Mouse (Mus musculus): ENCODE data around the gene Lta. TPM values are rescaled to one million over a fixed set of nuclear protein-coding genes. Genes with fewer than 3 reads are reported as not detected.
"Not testable (repeated sequence)": the region's sequence is repeated elsewhere in the genome, so short reads cannot be mapped to it uniquely, and the experiment has no call there.

Gene Lta
- total RNA-seq, 2 experiments from 2014 or later: not detected

DNA sequence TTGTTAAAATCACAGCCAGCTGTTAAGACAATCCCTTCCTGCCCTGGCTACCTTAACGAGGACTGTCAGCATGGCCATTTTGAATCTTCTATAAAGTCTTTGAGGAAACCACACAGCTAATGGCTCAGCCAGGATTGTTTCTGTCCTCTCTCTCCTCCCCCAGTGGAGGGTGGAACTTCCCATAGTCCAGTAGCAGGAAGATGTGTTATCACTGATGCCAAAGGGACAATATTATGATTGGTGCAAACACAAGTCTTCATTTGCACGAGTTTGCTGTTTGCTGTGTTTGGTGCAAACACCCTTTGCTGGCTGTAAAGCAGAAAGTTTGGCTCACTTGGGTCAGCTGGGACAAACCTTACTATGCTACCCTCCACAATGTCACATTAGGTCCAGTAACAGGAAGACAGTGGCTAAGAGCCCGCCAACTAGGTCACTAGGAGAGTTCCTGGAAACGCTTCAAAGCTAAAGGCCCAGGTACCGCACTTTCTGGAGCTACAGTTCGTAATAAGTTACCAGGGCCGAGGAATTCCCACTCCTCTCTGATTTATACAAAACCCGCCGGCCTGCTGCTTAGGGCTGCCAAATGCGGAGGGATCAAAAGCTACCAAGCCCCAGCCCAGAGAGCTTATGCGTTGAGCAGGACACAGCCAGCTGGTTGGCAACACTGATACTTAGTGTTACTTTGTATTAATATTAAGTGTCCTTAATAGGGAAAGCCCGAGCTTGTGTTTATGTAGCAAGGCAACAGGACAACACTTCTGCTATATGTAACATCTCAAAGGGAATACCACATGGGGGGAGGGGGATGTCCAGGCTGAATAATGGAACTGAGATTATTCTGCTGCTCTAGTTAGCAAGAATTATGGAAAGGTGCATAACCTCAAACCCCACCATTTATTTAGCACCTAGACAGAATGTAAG, 35.5 kb upstream of the Lta start:
- DNase-seq (ENCODE audit: low spot score in 2 of 2): no peak

DNA sequence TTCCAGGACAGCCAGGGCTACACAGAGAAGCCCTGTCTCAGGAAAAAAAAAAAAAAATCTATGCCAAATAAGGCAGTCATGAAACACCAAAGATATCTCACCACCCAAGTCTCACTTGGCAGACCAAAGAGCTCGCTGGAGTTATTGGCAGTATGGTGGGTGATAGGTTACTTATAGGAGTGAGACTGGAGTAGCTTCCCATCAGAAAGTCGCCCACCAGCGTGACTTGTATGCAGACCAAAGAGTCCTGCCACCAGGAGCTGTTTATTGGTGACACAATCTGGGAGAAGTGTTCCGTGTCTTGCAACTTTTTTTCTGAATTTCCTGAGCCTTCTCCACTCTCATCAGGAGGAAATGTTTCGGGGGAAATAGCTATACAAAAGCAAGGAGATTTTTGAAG, 34.5 kb upstream of the Lta start:
- no peak for DNase-seq (ENCODE audit: low spot score in 2 of 2)

DNA sequence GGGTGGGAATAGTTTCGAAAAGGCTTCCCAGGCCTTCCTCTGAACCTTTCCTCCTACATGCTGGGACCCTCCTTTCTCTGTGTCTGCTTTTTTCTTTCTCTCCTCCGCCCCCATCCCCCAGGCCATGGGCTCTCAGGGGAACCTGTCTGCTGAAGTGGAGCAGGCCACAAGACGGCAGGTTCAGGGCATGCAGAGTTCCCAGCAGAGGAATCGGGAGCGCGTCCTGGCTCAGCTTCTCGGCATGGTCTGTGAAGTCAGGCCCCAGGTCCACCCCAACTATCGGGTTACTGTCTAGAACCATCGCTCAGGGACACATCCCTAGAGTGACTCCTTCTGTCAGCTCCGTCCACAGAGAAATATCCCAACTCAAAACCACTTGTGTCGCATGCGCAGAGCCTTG, 32.4 kb upstream of the Lta start:
- no peak for DNase-seq (ENCODE audit: low spot score in 2 of 2)

DNA sequence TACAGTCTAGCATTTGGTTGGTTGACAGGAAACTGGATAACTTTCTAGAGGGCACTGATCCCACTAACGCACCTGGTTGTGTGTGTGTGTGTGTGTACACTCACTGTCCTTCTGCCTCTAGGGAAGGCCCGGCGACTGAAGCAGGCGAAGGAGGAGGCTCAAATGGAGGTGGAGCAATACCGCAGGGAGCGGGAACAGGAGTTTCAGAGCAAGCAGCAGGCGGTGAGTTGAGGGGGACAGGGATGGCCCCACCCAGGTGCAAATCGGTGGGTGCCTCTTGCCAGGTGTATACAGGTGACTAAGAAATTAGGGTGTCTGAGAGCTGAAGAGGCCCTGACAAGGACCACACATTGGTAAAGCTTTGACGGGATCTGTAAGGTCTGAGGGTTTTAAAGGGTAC, 31.8 kb upstream of the Lta start:
- no peak for DNase-seq (ENCODE audit: low spot score in 2 of 2)

DNA sequence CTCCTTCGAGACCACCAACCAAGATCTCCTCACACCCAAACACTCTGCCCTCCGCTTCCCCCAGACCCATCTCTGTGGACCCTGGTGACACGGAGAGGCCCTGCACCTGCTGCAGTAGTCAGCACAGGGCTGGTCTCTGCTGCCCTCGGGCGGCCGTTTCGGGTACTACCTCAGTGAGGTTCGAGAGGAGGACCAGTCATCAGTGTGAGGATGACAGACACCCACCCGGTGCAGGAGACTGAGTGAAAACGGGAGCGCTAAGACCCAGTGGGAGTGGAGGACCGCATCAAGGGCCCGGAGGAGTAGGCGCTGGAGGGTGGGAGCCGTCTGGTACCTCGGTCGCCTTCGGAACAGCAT, 31.2 kb upstream of the Lta start:
- peak; percentile 99 to 100 for DNase-seq (ENCODE audit: low spot score in 2 of 2)

DNA sequence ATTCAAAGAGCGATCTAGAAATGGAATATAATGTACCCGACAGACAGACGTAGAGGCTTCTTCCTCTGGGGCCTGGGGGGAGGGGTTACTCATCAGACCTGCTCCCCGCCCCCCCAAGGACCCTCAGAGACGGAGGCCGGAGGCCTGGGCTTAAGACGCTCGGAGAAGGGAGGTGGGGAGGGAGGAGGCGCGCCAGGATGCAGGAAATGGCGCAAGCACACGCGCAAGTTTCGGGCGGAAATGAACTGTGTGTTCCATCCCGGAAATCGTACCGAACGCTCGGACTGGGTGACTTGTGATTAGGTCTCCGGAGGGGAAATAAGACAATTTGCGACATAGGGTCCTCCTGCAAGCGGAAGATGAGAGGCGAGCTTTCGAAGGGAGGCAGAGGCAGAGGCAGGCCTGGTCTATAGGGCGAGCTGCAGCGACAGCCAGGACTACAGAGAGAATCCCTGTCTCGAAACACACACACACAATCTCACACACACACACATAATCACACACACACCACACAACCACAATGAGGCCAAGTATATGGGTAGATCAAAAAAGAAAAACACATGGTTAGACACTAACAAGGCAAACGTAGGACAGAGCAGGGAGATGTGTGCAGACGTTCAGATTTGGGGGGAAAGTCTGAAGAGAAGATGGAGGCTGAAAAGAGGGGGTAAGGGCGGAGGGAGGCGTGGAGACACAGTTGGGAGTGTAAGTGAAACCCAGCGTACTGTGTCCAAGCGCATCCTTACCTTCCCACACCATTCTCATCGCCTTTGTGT, 30.7 kb upstream of the Lta start, which contains the start of gene Nfkbil1:
Nfkbil1 (minus strand) TSS at position 179 of the 776 bp plus-strand sequence.
- DNase-seq (ENCODE audit: low spot score in 2 of 2): peak; percentile 76 to 77

DNA sequence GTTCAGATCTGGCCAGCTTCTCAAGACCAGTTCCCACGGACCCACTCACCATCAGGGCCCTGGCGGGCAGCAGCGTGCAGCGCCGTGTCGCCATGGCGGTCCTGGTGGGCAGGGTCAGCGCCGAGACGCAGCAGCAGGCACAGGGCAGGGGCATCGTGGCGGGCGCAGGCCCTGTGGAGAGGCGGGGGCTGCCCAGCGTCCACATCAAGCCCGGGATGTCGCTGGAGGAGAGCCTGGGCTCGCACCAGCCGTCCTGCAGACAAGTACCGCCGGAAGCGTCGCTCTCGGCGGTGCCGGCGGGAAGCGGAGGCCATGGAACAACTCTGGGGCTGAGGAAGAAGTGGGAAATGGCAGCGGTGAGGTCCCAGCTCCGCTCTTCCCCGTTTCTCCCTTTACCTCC, 29.8 kb upstream of the Lta start:
- peak; percentile 52 to 56 for DNase-seq (ENCODE audit: low spot score in 2 of 2)

DNA sequence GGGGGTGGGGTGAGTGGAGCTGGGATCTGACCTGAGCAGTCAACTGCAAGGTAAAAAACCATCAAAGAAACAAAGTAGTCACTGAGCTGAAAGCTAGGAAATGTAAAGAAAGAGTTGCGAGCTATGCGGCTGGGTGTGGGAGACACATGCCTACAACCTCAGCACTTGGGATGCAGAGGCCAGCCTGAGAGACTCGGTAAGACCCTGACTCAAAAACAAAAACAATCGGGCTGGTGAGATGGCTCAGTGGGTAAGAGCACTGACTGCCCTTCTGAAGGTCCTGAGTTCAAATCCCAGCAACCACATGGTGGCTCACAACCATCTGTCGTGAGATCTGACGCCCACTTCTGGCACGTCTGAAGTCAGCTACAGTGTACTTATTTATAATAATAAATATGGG, 28.9 kb upstream of the Lta start:
- not testable (repeated sequence) for DNase-seq (ENCODE audit: low spot score in 2 of 2)

DNA sequence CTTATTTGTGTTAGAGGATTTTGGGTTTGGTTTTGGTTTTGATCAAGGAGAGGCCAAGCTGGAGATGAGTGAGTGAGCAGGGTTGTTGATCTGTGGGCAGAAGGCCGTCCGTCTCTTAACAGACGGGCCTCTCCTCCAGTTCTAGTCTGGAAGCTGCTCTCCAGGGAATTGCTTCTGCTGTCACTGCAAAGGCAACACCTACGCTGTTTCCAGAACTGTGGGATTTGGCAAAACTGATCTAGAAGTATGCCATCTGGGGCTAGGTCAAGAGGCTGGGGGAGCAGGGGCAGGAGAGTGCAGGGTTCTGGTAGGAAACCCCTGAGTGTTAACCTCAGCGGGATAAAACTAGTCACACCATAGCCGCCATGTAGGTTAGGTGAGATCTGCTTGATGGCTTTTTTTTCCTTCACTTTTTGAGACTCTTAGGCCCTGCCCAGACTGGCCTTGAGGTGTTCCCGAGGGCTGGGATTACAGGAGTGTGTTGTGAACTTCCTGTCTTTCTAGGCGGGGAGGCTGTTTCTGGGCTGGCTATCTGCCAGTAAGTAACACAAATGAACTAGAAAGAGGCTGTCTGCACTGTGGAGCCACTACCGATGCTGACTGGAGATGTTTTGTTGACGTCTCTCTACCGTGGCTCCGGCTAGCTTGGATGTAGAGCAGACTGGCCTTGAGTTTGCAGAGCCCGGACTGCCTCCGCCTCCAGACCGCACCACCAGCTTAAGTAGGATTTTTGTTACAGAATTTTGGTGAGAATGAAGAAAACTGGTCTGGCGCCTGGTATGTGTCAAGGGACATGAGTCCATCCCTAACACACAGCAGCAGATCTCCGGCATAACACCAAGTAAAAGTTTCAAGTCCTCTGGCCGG, 28.2 kb upstream of the Lta start, which contains the start of gene Atp6v1g2:
Atp6v1g2 (plus strand) TSS at position 547 of the 867 bp plus-strand sequence.
- DNase-seq (ENCODE audit: low spot score in 2 of 2): no peak

DNA sequence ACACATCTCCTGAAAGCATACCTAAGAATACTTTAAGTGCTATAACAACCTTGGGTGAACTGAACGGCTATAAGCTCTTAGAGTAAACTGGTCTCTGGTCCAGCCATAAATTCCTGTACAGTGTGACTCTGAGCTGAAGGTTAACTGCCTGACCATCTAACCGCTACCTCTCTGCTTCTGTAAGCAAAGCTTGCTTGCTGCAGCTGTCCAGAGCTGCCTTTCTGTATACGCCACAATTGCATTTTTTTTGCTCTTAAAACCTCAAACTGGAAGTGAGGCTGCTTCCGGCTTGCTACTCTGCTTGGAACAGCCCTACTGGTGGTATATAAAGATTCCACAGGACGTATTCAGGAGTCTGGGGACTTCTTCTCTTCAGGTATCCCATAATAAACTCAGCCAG, 27.5 kb upstream of the Lta start:
- DNase-seq (ENCODE audit: low spot score in 2 of 2): no peak

DNA sequence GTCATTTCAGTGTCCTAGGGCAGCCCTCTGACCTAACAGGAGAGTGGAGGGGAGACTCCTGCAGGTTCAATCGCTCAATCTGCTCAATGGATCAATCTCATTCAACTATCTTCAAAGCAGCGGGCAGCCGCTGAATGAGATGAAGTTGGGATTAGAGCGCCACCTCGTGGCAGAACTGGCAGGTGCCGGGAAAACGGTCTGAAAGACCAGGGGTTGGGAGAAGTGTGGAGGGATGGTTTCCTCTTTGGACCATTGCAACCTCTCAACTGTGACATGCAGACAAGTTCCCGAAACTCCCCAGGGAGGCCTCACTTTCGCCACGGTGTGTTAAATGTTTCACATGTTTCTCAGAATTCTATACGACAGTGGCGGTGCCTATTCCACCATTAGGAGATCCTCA, 26.9 kb upstream of the Lta start:
- peak; percentile 89 to 93 for DNase-seq (ENCODE audit: low spot score in 2 of 2)

DNA sequence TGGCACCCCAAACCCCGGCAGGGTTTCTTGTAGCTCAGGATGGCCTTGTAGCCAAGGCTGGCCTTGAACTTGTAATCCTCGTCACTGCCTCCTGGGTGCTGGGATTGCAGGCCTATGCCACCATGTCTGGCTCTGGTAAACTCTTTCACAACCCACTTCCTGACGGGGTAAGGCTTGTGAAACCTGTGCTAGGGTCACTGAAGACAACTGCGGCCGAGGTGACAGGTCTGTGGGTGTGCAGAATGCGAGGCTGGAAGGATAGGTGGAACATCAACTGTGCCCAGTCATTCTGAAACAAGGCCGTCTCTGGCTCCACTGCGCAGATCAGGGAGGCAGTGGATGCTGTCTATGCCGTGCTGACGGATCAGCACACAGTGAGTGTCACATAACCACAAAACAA, 25.9 kb upstream of the Lta start:
- DNase-seq (ENCODE audit: low spot score in 2 of 2): no peak

DNA sequence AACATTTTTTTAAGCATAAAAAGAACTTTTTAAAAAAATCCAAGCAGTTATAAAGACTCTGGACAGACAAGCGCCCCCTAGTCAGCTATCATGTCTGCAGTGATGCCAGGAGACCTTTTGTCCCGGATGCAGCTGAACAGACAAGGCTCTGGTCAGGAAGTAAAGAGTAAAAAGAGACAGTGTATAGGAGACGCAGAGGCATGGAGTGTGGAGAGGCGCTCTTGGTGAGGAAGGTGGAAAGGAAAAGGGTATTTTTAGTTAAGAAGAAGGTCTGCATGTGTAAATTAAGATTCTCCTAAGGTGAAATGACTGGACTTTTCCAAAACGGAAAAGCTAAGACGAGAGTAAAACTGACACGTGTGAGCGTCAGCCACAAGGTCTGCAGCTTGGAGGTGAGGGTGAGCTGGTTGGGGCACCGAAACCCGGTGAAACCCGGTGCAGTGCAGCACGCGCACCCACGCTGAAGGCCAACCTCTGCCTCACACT, 21.5 kb upstream of the Lta start:
- DNase-seq (ENCODE audit: low spot score in 2 of 2): no peak

DNA sequence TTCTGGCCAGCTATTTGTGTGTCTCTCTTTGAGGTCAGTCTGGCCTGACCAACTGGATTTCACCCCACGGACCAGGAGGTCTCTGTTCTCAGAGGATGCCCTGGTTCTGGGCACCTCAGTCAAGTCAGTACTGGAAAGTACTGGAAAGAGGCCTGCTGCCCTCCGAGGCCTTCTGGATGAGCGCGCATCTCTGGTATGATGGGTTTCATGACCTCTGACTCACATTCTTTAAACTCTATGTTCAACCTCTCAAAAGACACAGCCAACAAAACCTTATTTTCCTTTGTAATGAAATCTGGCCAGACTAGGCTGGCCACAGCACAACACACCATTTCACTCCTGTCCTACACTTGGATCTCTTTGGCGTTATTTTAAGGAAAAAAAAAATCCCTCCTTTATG, 20.3 kb upstream of the Lta start:
- DNase-seq (ENCODE audit: low spot score in 2 of 2): no peak

DNA sequence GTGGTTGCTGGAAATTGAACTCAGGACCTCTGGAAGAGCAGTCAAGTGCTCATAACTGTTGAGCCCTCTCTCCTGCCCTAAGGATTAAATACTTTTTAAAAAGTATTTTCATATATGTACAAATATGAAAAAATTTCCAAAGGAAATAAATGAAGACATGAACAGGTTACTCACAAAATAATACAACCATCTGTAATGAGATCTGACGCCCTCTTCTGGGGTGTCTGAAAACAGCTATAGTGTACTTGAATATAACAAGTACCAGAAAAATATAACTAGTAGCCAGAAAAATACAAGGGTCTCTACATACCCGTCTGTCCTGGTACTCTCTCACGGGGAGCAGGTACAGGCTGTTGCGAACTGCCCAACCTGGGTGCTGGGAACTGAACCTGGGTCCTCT, 19.5 kb upstream of the Lta start:
- no peak for DNase-seq (ENCODE audit: low spot score in 2 of 2)

DNA sequence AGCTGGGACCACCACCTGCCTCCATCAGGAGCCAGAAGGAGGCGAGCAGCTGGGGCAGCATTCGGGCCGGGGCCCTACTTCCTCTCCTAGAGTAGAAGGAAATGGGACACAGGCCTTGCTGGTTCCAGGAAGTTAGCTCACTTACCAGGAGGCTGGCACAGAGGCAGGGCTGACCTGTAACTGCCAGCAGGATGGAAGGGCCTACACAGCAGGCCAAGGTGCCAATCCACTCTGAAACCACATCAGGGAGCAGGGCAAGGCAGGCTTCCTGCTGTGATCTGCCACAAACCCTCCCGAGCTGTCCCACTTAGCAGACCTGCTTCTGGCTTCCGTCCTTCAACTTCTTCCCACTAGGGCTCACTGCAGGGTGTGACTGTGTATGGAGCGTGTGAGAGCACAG, 17.1 kb upstream of the Lta start:
- DNase-seq (ENCODE audit: low spot score in 2 of 2): no peak

DNA sequence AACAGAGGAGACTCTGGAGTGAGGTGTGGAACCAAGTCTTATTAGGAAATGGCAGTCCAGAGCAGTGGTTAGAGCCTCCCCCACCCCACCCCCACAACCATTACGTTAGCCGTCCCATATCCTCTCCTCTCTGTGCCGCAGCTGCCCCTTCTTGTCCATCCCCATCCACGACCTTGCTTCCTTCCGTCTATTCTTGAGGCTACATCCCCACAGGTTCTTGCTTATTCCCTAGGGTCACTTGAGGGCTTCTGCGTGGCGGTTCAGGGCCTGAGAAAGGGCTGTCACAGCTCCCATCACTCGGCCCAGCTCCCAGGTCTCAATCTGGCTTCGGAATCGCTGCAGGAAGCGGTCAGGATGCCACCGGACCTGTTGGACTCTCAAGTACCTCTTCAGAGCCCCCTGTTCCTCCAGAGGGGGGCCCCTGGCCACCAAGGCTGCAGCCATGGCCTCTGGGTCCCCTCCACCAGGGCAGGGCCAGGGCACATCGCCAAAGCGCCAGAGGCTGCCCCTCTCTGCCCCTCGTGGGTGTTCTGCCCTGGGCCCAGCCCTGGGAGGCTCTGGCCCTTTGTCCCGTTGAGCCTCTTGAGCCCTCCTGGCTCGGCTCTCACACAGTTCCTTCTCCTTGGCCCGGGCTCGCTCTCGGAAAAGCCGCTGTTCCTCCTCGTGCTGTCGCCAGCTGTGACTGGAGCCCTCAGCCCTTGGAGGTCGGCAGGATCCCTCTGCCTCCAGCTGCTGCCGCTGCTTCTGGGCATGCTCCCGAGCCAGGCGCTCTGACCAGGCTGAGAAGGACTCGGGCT, 15.2 kb upstream of the Lta start, which contains the start of gene Gm16181:
Gm16181 (plus strand) TSS at position 679 of the 797 bp plus-strand sequence.
- DNase-seq (ENCODE audit: low spot score in 2 of 2): no peak

DNA sequence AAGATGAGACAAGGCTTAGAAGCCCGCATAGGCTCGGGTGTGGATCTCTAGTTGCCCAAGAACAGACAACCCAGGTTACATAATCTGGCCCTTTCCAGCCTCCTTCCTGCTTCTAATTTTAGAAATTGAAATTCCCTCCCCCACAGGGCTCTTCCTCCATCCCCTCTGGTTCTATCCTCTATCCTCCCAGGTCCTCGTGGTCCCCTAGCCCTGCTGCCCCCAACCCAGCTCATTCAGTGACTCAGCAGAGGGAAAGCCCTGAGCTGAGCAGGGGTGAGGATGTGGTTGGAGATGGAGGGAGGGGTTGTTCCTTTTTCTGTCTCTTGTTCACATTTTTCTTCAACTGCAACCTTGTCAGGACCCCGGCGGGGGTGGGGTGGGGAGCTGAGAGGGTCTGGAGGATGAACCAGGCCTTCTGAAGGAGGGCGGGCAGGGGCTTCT, 14.5 kb upstream of the Lta start:
- no peak for DNase-seq (ENCODE audit: low spot score in 2 of 2)

DNA sequence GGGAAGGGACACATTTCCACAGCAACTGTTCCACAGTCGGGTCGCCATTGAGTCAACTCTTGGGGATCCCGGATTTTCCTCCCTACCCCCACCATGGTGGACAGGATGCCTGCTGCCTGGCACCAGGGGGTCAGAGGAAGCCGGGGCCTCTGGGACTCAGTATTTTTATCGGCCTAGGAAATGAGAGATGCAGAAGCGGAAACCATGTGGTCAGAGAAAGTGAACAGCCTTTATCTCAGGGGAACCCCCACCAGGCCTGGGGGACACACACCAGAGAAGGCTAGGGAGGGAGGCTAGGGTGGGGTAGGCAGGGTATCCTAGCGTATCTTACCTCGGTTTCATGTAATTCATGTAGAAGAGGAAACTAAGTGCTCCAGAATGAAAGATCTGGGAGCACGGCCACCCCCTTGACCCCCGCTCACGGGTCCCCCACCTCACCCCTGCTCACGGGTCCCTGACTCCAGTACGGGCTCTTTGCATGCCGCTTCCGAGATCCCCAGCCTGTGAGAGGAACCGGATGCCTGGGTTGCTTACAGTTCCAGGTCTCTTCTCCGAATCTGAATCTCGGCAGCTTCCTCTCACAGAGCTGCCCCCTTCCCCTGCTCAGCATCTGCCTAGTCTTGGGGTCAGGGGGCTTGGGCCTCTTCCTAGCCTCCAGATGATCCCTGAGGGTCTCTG, 13.5 kb upstream of the Lta start:
- DNase-seq (ENCODE audit: low spot score in 2 of 2): no peak

DNA sequence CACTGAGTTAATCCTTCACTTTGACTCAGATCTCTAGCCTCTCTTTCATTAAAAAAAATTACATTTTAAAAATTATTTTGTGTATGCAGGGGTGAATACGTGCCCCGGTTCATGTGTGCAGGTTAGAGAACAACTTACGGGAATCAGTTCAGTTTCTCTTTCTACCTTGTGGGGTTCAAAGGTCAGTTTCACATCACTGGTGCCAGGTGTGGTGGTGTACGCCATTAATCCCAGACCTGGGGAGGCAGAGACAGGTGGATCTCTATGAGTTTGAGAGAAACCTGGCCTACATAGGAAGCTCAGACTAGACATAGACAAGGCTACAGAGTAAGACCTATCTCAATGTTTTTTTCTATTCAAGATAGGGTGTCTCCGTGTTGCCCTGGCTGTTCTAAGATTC, 7.9 kb upstream of the Lta start:
- DNase-seq (ENCODE audit: low spot score in 2 of 2): no peak

All from adrenal gland, adult 18-20 months (tissue).